Mouse (Mus musculus) myocyte (in vitro differentiated cells): ENCODE data around the gene Asap2. TPM values are rescaled to one million over a fixed set of nuclear protein-coding genes. Genes with fewer than 3 reads are reported as not detected.

Source experiments
- H3K27me3 ChIP-seq: one replicate; pipeline ENCODE4 v1.6.1; 2011; ENCODE audit not compliant: control insufficient read depth, insufficient read depth, insufficient read length
- H3K36me3 ChIP-seq: one replicate; pipeline ENCODE4 v1.6.1; 2011; ENCODE audit not compliant: control insufficient read depth, insufficient read depth
- H3K4me2 ChIP-seq: one replicate; pipeline ENCODE4 v1.6.1; 2011; ENCODE audit warnings: low read depth, control low read depth
- H3K4me3 ChIP-seq: one replicate; pipeline ENCODE4 v1.5.1; 2011; ENCODE audit warnings: mild to moderate bottlenecking, control low read depth, moderate library complexity
- H3K79me2 ChIP-seq: one replicate; pipeline ENCODE4 v1.6.1; 2011; ENCODE audit not compliant: control insufficient read depth, insufficient read depth
- H3ac ChIP-seq: one replicate; pipeline ENCODE4 v1.6.1; 2011; ENCODE audit not compliant: control insufficient read depth, insufficient read length
- CEBPB ChIP-seq: IDR thresholded peaks from 2 replicates; pipeline ENCODE4 v1.6.1; 2011; ENCODE audit warnings: mild to moderate bottlenecking, moderate library complexity; ENCODE audit not compliant: poor library complexity, insufficient read depth, severe bottlenecking
- E2F4 ChIP-seq: IDR thresholded peaks from one replicate; pipeline ENCODE4 v1.6.1; 2011; ENCODE audit warnings: mild to moderate bottlenecking, control low read depth, moderate library complexity; ENCODE audit not compliant: insufficient read depth
- MAX ChIP-seq: IDR thresholded peaks from one replicate; pipeline ENCODE4 v1.6.1; 2011; ENCODE audit warnings: low read depth, mild to moderate bottlenecking, control low read depth
- MYOD1 ChIP-seq, 3 experiments: IDR thresholded peaks; one replicate each; pipeline ENCODE4 v1.6.1; 2011; ENCODE audit warnings: control low read depth in 2 of 3, low read depth in 2 of 3, mild to moderate bottlenecking in 2 of 3, moderate library complexity in 1 of 3; ENCODE audit not compliant: insufficient read length in 2 of 3, control insufficient read depth in 1 of 3
- MYOG ChIP-seq, 3 experiments: IDR thresholded peaks; one replicate each; pipeline ENCODE4 v1.6.1; 2011; ENCODE audit warnings: control low read depth in 2 of 3, low read depth in 2 of 3, mild to moderate bottlenecking in 2 of 3; ENCODE audit not compliant: insufficient read length in 2 of 3, control insufficient read depth in 1 of 3, insufficient read depth in 1 of 3
- POLR2A ChIP-seq: IDR thresholded peaks from one replicate; pipeline ENCODE4 v1.6.1; 2011; ENCODE audit warnings: low read depth, mild to moderate bottlenecking, control low read depth, moderate library complexity; ENCODE audit not compliant: insufficient read length
- POLR2AphosphoS2 ChIP-seq: IDR thresholded peaks from one replicate; pipeline ENCODE4 v1.6.1; 2011; ENCODE audit warnings: low read depth, control low read depth; ENCODE audit not compliant: insufficient read length
- REST ChIP-seq: IDR thresholded peaks from one replicate; pipeline ENCODE4 v1.6.1; 2011; ENCODE audit warnings: mild to moderate bottlenecking, control low read depth, moderate library complexity; ENCODE audit not compliant: insufficient read depth, insufficient read length
- SRF ChIP-seq: IDR thresholded peaks from one replicate; pipeline ENCODE4 v1.6.1; 2011; ENCODE audit warnings: low read depth; ENCODE audit not compliant: control insufficient read depth, insufficient read length
- TCF12 ChIP-seq: IDR thresholded peaks from one replicate; pipeline ENCODE4 v1.6.1; 2011; ENCODE audit warnings: mild to moderate bottlenecking, control low read depth; ENCODE audit not compliant: poor library complexity, insufficient read depth, severe bottlenecking
- TCF3 ChIP-seq: IDR thresholded peaks from one replicate; pipeline ENCODE4 v1.6.1; 2011; ENCODE audit warnings: low read depth, control low read depth; ENCODE audit not compliant: insufficient read length
- USF1 ChIP-seq: IDR thresholded peaks from one replicate; pipeline ENCODE4 v1.6.1; 2011; ENCODE audit warnings: low read depth, mild to moderate bottlenecking, control low read depth, moderate library complexity
- polyA plus RNA-seq: library from polyadenylated mRNA; unstranded; fragments of >200 nt; fragmentation: generic; extraction: Trizol; gene quantifications from one replicate; pipeline ENCODE4 v1.2.1, GENCODE M21; 2012; ENCODE audit warnings: missing spikeins

The Asap2 gene
- polyA plus RNA-seq, 1 experiment = 3.2 TPM

GRCm38 (mm10) chr12:21164251-21164650, 174.0 kb downstream of the Asap2 start:
- Histone ChIP-seq H3K79me2 (no peaks in the 10 kb centered on the region), H3K4me3 (no peak overlapping the region), H3ac (no peak overlapping the region), H3K27me3 (no peaks in the 10 kb centered on the region), H3K4me2 (no peak overlapping the region), H3K36me3 (no peaks in the 10 kb centered on the region)
- TF ChIP-seq MAX (no peak), MYOG (IDR thresholded peaks at IDR 0.05; ENCODE audit: control insufficient read depth in 1 of 3, insufficient read depth in 1 of 3, insufficient read length in 2 of 3, low read depth in 2 of 3) (no peak), TCF3 (no peak), CEBPB (no peak)

- Histone ChIP-seq H3ac (no peak overlapping the region), H3K27me3 (no peaks in the 10 kb centered on the region), H3K4me2 (no peak overlapping the region), H3K79me2 (no peaks in the 10 kb centered on the region), H3K4me3 (no peak overlapping the region), H3K36me3 (no peaks in the 10 kb centered on the region)
- TF ChIP-seq USF1 (no peak), POLR2A (no peak), MYOD1 (IDR thresholded peaks at IDR 0.05; ENCODE audit: control insufficient read depth in 1 of 3, insufficient read length in 2 of 3, low read depth in 2 of 3) (no peak), POLR2AphosphoS2 (no peak), MYOG (IDR thresholded peaks at IDR 0.05; ENCODE audit: control insufficient read depth in 1 of 3, insufficient read depth in 1 of 3, insufficient read length in 2 of 3, low read depth in 2 of 3) (no peak), TCF3 (no peak), REST (no peak), MAX (no peak), E2F4 (no peak), CEBPB (no peak), TCF12 (no peak), SRF (no peak)
Measured at GRCm38 (mm10) chr12:21165157-21165556, 174.9 kb downstream of the Asap2 start.

- TF ChIP-seq TCF3 (no peak), MYOG (IDR thresholded peaks at IDR 0.05; ENCODE audit: control insufficient read depth in 1 of 3, insufficient read depth in 1 of 3, insufficient read length in 2 of 3, low read depth in 2 of 3) (no peak), MAX (no peak)
- Histone ChIP-seq H3K27me3 (no peaks in the 10 kb centered on the region), H3K36me3 (no peaks in the 10 kb centered on the region), H3ac (no peak overlapping the region), H3K4me3 (no peak overlapping the region), H3K4me2 (peak overlapping the region; percentile 8), H3K79me2 (no peaks in the 10 kb centered on the region)
Measured at GRCm38 (mm10) chr12:21165891-21166342, 175.7 kb downstream of the Asap2 start.

- no peaks in the 10 kb centered on the region for H3K36me3 ChIP-seq
- no peak overlapping the region for H3ac ChIP-seq
- H3K4me3 ChIP-seq = no peak overlapping the region
- H3K27me3 ChIP-seq = no peaks in the 10 kb centered on the region
- TF ChIP-seq MAX (no peak), TCF12 (no peak), REST (no peak)
- H3K79me2 ChIP-seq = no peaks in the 10 kb centered on the region
- H3K4me2 ChIP-seq = no peak overlapping the region
Measured at GRCm38 (mm10) chr12:21166884-21167575, 176.8 kb downstream of the Asap2 start.

GRCm38 (mm10) chr12:21167741-21168140, 177.5 kb downstream of the Asap2 start:
- no peaks in the 10 kb centered on the region for H3K79me2 ChIP-seq
- no peak overlapping the region for H3K4me2 ChIP-seq
- H3ac ChIP-seq = no peak overlapping the region
- no peak for TF ChIP-seq E2F4
- no peak for TF ChIP-seq TCF12
- TF ChIP-seq USF1 = no peak
- no peak for TF ChIP-seq CEBPB
- no peak for TF ChIP-seq MYOG (IDR thresholded peaks at IDR 0.05; ENCODE audit: control insufficient read depth in 1 of 3, insufficient read depth in 1 of 3, insufficient read length in 2 of 3, low read depth in 2 of 3)
- TF ChIP-seq MYOD1 (IDR thresholded peaks at IDR 0.05; ENCODE audit: control insufficient read depth in 1 of 3, insufficient read length in 2 of 3, low read depth in 2 of 3) = no peak
- no peak for TF ChIP-seq TCF3
- no peak for TF ChIP-seq SRF
- no peak for TF ChIP-seq REST
- TF ChIP-seq POLR2AphosphoS2 = no peak
- TF ChIP-seq POLR2A = no peak
- H3K4me3 ChIP-seq = no peak overlapping the region
- H3K36me3 ChIP-seq = no peaks in the 10 kb centered on the region
- H3K27me3 ChIP-seq = no peaks in the 10 kb centered on the region
